Mouse (Mus musculus) MEL (cell line): Measurements from ENCODE around the gene 4930432M17Rik.

Experiments used
- CHD2 ChIP-seq: IDR thresholded peaks from 2 replicates; pipeline ENCODE4 v1.6.1; 2011; ENCODE audit warnings: low read length, improper control_type of control experiment
- CTCF ChIP-seq, 3 experiments: IDR thresholded peaks in 2 of 3; conservative IDR thresholded peaks in 1 of 3; 2 replicates each; pipeline ENCODE4 v1.5.1; 2011 to 2012; ENCODE audit warnings: low read length in 3 of 3, low read depth in 2 of 3, mild to moderate bottlenecking in 2 of 3, improper control_type of control experiment in 1 of 3, inconsistent platforms in 1 of 3, mixed read lengths in 1 of 3, moderate library complexity in 1 of 3; ENCODE audit not compliant: control insufficient read depth in 1 of 3, insufficient read depth in 1 of 3, poor library complexity in 1 of 3, severe bottlenecking in 1 of 3
- MAZ ChIP-seq: IDR thresholded peaks from 2 replicates; pipeline ENCODE4 v1.6.1; 2012; ENCODE audit warnings: low read depth, mild to moderate bottlenecking, inconsistent platforms, low read length, improper control_type of control experiment
- MYC ChIP-seq: IDR thresholded peaks from 2 replicates; pipeline ENCODE4 v1.6.1; 2011; ENCODE audit warnings: low read depth, mild to moderate bottlenecking, low read length, improper control_type of control experiment, moderate library complexity
- ZNF384 ChIP-seq: IDR thresholded peaks from 2 replicates; pipeline ENCODE4 v1.6.1; 2012; ENCODE audit warnings: low read depth, mild to moderate bottlenecking, inconsistent platforms, low read length, improper control_type of control experiment

DNA sequence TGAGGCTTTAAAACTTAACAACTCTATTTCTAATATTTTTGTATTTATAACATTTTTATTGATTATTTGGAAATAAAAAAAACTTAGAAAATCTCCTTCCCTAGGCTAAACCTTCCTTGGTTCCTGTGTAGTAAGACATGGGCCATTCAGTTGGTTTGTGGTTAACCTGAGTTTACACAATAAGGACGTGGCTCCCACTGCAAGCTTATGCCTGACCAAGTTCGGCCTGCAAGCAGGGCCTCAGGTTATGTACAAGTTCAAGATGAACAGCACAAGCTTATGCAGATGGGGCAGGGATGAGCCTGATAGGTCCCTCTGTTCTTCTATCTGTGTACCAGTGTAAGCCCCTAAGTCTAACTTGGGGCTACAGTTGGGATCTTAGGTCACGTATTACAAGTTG, 19.1 kb downstream of the 4930432M17Rik start:
- TF ChIP-seq MAZ = no peak
- TF ChIP-seq ZNF384 = no peak
- TF ChIP-seq CHD2 = no peak
- no peak for TF ChIP-seq MYC
- TF ChIP-seq CTCF (IDR thresholded peaks at IDR 0.05 in 2 of 3, conservative IDR thresholded peaks at IDR 0.05 in 1 of 3; ENCODE audit: control insufficient read depth in 1 of 3, insufficient read depth in 1 of 3, low read depth in 2 of 3, low read length in 3 of 3, poor library complexity in 1 of 3, severe bottlenecking in 1 of 3) = no peak
